Mouse (Mus musculus) liver, embryonic 12.5 days (tissue): ENCODE measurements around the gene Cfap54. TPM values are rescaled to one million over a fixed set of nuclear protein-coding genes. Genes with fewer than 3 reads are reported as not detected.

Experiments
- ATAC-seq: fragments of 200-750 bp; cut with Nextera tagmentation; 2 replicates; pipeline ENCODE4 v1.8.0; 2017; ENCODE audit warnings: moderate number of reproducible peaks, mild to moderate bottlenecking, moderate library complexity
- H3K27ac ChIP-seq: fragments of 300-500 bp; sonication (generic); 2 replicates; pipeline ENCODE4 v1.5.1; 2016; ENCODE audit warnings: mild to moderate bottlenecking
- H3K27me3 ChIP-seq: fragments of 300-500 bp; sonication (generic); replicated peaks from 2 replicates; pipeline ENCODE4 v1.6.1; 2016; ENCODE audit warnings: mild to moderate bottlenecking, moderate library complexity
- H3K36me3 ChIP-seq: fragments of 300-500 bp; sonication (generic); 2 replicates; pipeline ENCODE4 v1.6.1; 2016; ENCODE audit warnings: mild to moderate bottlenecking, moderate library complexity
- H3K4me1 ChIP-seq: fragments of 300-500 bp; sonication (generic); 2 replicates; pipeline ENCODE4 v1.6.1; 2016
- H3K4me2 ChIP-seq: fragments of 300-500 bp; sonication (generic); 2 replicates; pipeline ENCODE4 v1.6.1; 2016; ENCODE audit warnings: mild to moderate bottlenecking, moderate library complexity
- H3K4me3 ChIP-seq: fragments of 300-500 bp; sonication (generic); 2 replicates; pipeline ENCODE4 v1.5.1; 2016; ENCODE audit warnings: mild to moderate bottlenecking, moderate library complexity
- H3K9ac ChIP-seq: fragments of 300-500 bp; sonication (generic); 2 replicates; pipeline ENCODE4 v1.6.1; 2016; ENCODE audit warnings: mild to moderate bottlenecking, moderate library complexity
- H3K9me3 ChIP-seq: fragments of 300-500 bp; sonication (generic); replicated peaks from 2 replicates; pipeline ENCODE4 v1.6.1; 2016; ENCODE audit warnings: mild to moderate bottlenecking, moderate library complexity
- WGBS: fragments of 180-500 bp; shearing (Covaris S2); methylation state at CpG from one replicate; pipeline ENCODE4 v1.1.7; 2016; ENCODE audit not compliant: insufficient replicate concordance; 5-methylcytosine and 5-hydroxymethylcytosine counted together
- polyA plus RNA-seq: library from polyadenylated mRNA; unstranded; fragments of >200 nt; fragmentation: Nextera tagmentation; extraction: Ambion mirVana; gene quantifications from 2 replicates; pipeline ENCODE4 v1.2.1, GENCODE M21; 2016

The Cfap54 gene
- polyA plus RNA-seq, 1 experiment from 2014 or later, result 0.12 TPM

GRCm38 (mm10) chr10:92990576-92990975 is 90.8 kb downstream of the Cfap54 start:
- WGBS, result 65% methylated on average over 2 of the region's 2 CpGs
- Histone ChIP-seq H3K27me3 (no peaks in the 10 kb centered on the region), H3K27ac (no peak overlapping the region), H3K9ac (no peak overlapping the region), H3K4me2 (no peak overlapping the region), H3K4me1 (no peaks in the 10 kb centered on the region), H3K4me3 (no peak overlapping the region), H3K36me3 (no peaks in the 10 kb centered on the region), H3K9me3 (no peaks in the 10 kb centered on the region)
- no peak for ATAC-seq

DNA sequence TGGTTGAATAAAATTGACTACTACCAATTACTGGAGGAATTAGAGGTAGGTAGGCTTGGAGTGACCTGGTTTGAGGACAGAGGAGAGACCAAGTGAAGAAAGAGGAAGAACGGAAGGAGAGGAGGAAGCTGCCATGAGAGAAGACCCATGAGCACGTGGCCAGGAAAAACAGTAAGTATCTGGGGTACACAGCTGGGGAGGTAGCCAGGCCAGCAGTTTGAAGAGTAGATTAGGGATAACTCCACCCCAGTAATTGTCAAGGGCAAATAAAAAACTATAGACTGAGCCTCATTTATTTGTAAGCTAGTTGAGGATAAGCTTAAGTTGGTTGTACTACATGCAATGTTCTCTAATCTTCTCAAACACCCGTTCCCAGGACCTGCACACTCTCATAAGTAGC is 116.3 kb downstream of the Cfap54 start:
- Histone ChIP-seq H3K4me1 (no peaks in the 10 kb centered on the region), H3K36me3 (no peaks in the 10 kb centered on the region), H3K4me2 (no peak overlapping the region), H3K4me3 (no peak overlapping the region), H3K27me3 (no peaks in the 10 kb centered on the region), H3K27ac (no peak overlapping the region), H3K9ac (no peak overlapping the region), H3K9me3 (no peaks in the 10 kb centered on the region)
- no peak for ATAC-seq
- WGBS, result 40% methylated on average over 3 of the region's 3 CpGs

DNA sequence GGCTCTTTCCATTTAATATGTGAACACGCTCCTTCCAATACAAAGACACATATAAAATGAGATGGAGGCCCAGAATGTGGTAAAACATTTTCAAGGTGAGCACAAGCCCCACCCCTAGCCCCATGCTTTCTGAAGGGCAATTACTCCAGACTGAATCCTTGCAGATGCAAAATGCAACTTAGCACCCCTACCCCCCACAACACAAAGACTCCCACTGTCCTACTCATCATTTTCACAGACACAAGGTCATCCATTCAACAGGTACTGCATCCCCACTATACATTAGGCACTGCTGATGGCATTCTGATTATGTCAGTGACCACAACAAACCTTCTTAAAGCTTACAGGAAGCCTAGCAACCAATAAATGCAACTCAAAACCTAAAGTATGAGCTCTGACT is 131.4 kb downstream of the Cfap54 start:
- Histone ChIP-seq H3K4me1 (no peaks in the 10 kb centered on the region), H3K9me3 (no peaks in the 10 kb centered on the region), H3K4me3 (no peak overlapping the region), H3K4me2 (no peak overlapping the region), H3K36me3 (no peaks in the 10 kb centered on the region), H3K27ac (no peak overlapping the region), H3K9ac (no peak overlapping the region), H3K27me3 (no peaks in the 10 kb centered on the region)
- no peak for ATAC-seq
- WGBS, result 53% methylated on average over 1 of the region's 1 CpGs

DNA sequence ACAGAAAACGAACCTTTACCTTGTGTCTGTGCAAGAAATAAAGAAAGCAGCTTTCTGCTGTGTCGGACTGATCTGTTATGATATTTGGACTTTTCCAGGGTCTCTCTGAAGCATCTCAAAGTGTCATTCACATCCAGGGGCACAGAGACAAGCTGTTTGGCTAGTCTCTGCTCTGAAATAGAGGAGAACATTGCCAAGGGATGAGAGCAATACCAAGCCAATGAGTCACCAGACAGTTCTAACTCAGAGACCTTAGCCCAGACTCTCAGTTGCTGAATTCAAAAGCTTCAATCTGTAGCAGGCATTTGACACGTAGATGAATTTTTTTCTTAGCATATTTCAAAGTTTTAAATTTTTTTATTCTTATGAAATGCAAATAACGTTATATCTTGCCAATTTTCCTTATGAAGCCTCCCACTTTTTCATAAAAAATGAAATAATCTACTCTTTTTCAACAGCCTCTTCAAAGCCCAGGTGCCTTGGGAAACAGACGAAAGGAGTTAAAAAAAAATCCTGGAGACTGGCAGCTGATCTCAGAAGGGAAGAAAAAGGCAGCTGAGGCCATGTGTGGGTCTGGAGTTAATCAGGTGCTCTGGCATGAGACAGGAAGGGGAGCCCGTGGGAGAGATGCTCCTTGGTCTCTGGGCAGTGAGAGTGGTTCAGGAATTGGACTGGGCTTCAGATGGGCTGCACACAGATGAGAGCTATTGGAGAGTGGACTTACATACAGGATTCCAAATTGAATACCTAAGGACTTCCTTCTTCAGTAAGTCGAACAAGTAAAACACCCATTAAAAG is 138.4 kb downstream of the Cfap54 start:
- no peak overlapping the region for H3K4me2 ChIP-seq
- H3K4me3 ChIP-seq, result no peak overlapping the region
- H3K4me1 ChIP-seq, result no peaks in the 10 kb centered on the region
- no peak overlapping the region for H3K27ac ChIP-seq
- no peaks in the 10 kb centered on the region for H3K9me3 ChIP-seq
- H3K36me3 ChIP-seq, result no peaks in the 10 kb centered on the region
- no peaks in the 10 kb centered on the region for H3K27me3 ChIP-seq
- no peak overlapping the region for H3K9ac ChIP-seq
- 57% methylated on average over 7 of the region's 7 CpGs for WGBS
- no peak for ATAC-seq

DNA sequence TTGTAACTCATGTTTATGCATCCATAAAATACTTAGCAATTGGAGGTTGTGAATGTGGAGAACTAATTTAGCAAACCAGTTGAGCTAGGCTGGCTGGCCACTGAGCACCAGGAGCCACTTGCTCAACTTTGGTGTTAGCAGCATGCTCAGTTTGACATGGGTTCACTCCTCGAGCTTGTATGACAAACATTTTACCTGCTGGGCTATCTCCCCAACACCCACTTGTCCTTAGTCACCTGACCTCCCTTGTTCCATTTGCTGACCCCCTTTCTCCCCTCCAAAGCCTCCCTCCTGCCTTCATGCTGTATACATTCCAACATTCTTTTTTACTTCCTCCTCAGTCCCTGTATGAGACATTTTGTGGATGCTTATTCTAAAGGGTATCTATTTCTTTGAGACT is 139.8 kb downstream of the Cfap54 start:
- Histone ChIP-seq H3K36me3 (no peaks in the 10 kb centered on the region), H3K4me1 (no peaks in the 10 kb centered on the region), H3K9me3 (no peaks in the 10 kb centered on the region), H3K4me3 (no peak overlapping the region), H3K27ac (no peak overlapping the region), H3K9ac (no peak overlapping the region), H3K27me3 (no peaks in the 10 kb centered on the region), H3K4me2 (no peak overlapping the region)
- 35% methylated on average over 1 of the region's 1 CpGs for WGBS
- ATAC-seq, result no peak

DNA sequence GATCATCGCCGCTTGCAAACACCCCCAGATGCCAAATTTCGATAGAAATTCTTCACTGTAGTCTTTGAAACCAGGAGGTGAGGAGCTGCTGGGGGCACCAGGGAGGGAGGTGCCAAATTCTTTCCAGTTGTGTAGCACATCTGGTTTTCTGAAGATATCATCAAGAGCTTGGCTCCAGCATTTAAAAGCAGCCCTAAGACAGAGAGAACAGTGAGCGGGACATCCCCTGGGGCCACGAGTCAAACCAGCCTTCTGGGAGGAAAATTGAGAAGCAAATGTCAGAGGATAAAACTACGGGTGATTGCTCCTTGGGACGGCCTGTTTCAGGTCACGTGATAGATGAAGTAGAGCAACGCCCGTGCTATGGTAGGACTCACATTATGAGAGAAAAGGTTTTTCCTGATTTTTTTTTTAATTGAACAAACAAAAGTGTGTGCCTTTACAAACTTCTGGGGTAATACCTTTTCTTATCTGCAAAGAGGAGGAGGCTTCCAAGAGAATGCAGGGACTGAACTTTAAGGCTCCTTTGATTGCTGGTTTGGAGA is 143.6 kb downstream of the Cfap54 start:
- H3K9me3 ChIP-seq, result no peaks in the 10 kb centered on the region
- no peaks in the 10 kb centered on the region for H3K27me3 ChIP-seq
- H3K9ac ChIP-seq, result no peak overlapping the region
- no peak overlapping the region for H3K4me3 ChIP-seq
- no peak for ATAC-seq
- no peak overlapping the region for H3K4me2 ChIP-seq
- no peaks in the 10 kb centered on the region for H3K36me3 ChIP-seq
- 57% methylated on average over 10 of the region's 10 CpGs for WGBS
- no peak overlapping the region for H3K27ac ChIP-seq
- H3K4me1 ChIP-seq, result no peaks in the 10 kb centered on the region

GRCm38 (mm10) chr10:92937091-92937490 is 144.3 kb downstream of the Cfap54 start:
- Histone ChIP-seq H3K9me3 (no peaks in the 10 kb centered on the region), H3K36me3 (no peaks in the 10 kb centered on the region), H3K27ac (no peak overlapping the region), H3K4me3 (no peak overlapping the region), H3K9ac (no peak overlapping the region), H3K27me3 (no peaks in the 10 kb centered on the region), H3K4me2 (no peak overlapping the region), H3K4me1 (no peaks in the 10 kb centered on the region)
- no peak for ATAC-seq
- 78% methylated on average over 7 of the region's 7 CpGs for WGBS

GRCm38 (mm10) chr10:92934506-92934905 is 146.9 kb downstream of the Cfap54 start:
- H3K27me3 ChIP-seq, result no peaks in the 10 kb centered on the region
- no peaks in the 10 kb centered on the region for H3K36me3 ChIP-seq
- no peak overlapping the region for H3K4me3 ChIP-seq
- H3K27ac ChIP-seq, result no peak overlapping the region
- no peaks in the 10 kb centered on the region for H3K4me1 ChIP-seq
- H3K9ac ChIP-seq, result no peak overlapping the region
- 30% methylated on average over 5 of the region's 5 CpGs for WGBS
- ATAC-seq, result no peak
- no peaks in the 10 kb centered on the region for H3K9me3 ChIP-seq
- H3K4me2 ChIP-seq, result no peak overlapping the region

- Histone ChIP-seq H3K4me3 (no peak overlapping the region), H3K27ac (no peak overlapping the region), H3K36me3 (no peaks in the 10 kb centered on the region), H3K9me3 (no peaks in the 10 kb centered on the region), H3K4me2 (no peak overlapping the region), H3K9ac (no peak overlapping the region), H3K27me3 (no peaks in the 10 kb centered on the region), H3K4me1 (no peaks in the 10 kb centered on the region)
- no peak for ATAC-seq
- 60% methylated on average over 6 of the region's 6 CpGs for WGBS
Observed at GRCm38 (mm10) chr10:92933616-92934015, 147.8 kb downstream of the Cfap54 start.

GRCm38 (mm10) chr10:92932464-92932863 is 149.0 kb downstream of the Cfap54 start:
- no peaks in the 10 kb centered on the region for H3K27me3 ChIP-seq
- H3K4me1 ChIP-seq, result no peaks in the 10 kb centered on the region
- 82% methylated on average over 12 of the region's 12 CpGs for WGBS
- H3K9me3 ChIP-seq, result no peaks in the 10 kb centered on the region
- H3K9ac ChIP-seq, result no peak overlapping the region
- no peak overlapping the region for H3K4me3 ChIP-seq
- no peaks in the 10 kb centered on the region for H3K36me3 ChIP-seq
- H3K27ac ChIP-seq, result no peak overlapping the region
- ATAC-seq, result no peak
- H3K4me2 ChIP-seq, result no peak overlapping the region

GRCm38 (mm10) chr10:92930036-92930435 is 151.4 kb downstream of the Cfap54 start:
- 69% methylated on average over 1 of the region's 1 CpGs for WGBS
- ATAC-seq, result no peak
- H3K27me3 ChIP-seq, result no peaks in the 10 kb centered on the region

GRCm38 (mm10) chr10:92928256-92928655 is 153.2 kb downstream of the Cfap54 start:
- 70% methylated on average over 3 of the region's 3 CpGs for WGBS
- H3K27ac ChIP-seq, result no peak overlapping the region
- ATAC-seq, result no peak

More at GRCm38 (mm10) chr10:92930036-92930435, 151.4 kb downstream of the Cfap54 start:
- no peak overlapping the region for H3K4me3 ChIP-seq
- H3K9ac ChIP-seq, result no peak overlapping the region
- no peak overlapping the region for H3K27ac ChIP-seq
- no peaks in the 10 kb centered on the region for H3K9me3 ChIP-seq
- H3K4me2 ChIP-seq, result no peak overlapping the region
- no peaks in the 10 kb centered on the region for H3K36me3 ChIP-seq
- no peaks in the 10 kb centered on the region for H3K4me1 ChIP-seq

More at GRCm38 (mm10) chr10:92928256-92928655, 153.2 kb downstream of the Cfap54 start:
- no peak overlapping the region for H3K4me3 ChIP-seq
- no peaks in the 10 kb centered on the region for H3K4me1 ChIP-seq
- no peaks in the 10 kb centered on the region for H3K27me3 ChIP-seq
- no peaks in the 10 kb centered on the region for H3K36me3 ChIP-seq
- H3K9ac ChIP-seq, result no peak overlapping the region
- H3K9me3 ChIP-seq, result no peaks in the 10 kb centered on the region
- H3K4me2 ChIP-seq, result no peak overlapping the region
